Mouse (Mus musculus): Measurements from ENCODE around the gene Ppp1r36.

DNA sequence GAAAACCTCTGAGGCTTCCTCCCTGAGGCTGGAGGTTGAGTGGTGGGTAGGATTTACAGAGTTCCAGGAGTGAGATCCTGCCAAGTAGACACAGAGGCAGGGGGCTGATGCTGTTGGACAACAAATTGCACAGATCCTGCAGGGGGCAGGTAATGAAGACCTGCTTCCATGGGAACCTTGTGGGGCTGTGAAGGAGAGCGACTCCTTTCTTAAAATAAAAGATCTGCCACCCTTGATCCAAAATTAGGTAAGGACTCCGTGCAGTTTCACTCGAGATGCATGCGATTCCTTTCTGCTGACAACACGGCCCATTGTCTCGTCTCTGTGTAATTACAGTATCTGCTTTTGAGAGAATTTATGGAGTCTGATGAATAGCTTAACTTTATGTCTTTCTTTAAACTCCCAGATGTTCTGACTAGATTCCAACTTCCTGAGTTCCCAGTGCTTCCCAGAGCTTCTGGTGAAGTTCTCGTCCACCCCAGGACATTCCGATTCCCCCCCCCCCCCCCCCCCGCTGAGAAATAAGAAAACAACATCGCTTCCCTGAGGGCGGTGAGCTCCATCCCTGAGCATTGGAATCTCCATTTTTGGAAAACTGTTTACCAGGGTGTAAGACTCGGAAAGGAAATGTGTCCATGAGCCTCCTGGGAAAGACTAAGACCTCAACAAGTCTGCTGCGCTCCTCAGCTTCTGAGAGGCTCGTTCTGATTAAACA is 61.1 kb downstream of the Ppp1r36 start:
- TF ChIP-seq JUN (IDR thresholded peaks at IDR 0.05; ENCODE audit: insufficient read depth, low read depth, low read length) (no peak), ZMIZ1 (IDR thresholded peaks at IDR 0.05; ENCODE audit: low read depth, low read length) (no peak), PAX5 (IDR thresholded peaks at IDR 0.05; ENCODE audit: low read length) (no peak), CTCF (conservative IDR thresholded peaks at IDR 0.05 in 1 of 2, IDR thresholded peaks at IDR 0.05 in 1 of 2; ENCODE audit: low read depth in 2 of 2, low read length in 2 of 2) (no peak)

Data from CH12.LX (cell line).